Mouse (Mus musculus): ENCODE results near the gene Gm8180. TPM values are rescaled to one million over a fixed set of nuclear protein-coding genes. Genes with fewer than 3 reads are reported as not detected.
"Not testable (repeated sequence)": the region's sequence is repeated elsewhere in the genome, so short reads cannot be mapped to it uniquely, and the experiment has no call there.

Gene Gm8180
- total RNA-seq (2021), result not detected
- long read RNA-seq, experiment 1, result 0 reads
- long read RNA-seq, experiment 2, result 0 reads

GRCm38 (mm10) chr14:43784645-43785044, at the start of gene Gm8180:
TSS of gene Gm8180 (minus strand) at chr14:43784745.
- not testable (repeated sequence) for DNase-seq (ENCODE audit: low spot score in 2 of 2)

GRCm38 (mm10) chr14:43830385-43830784, 45.8 kb upstream of the Gm8180 start:
- DNase-seq (ENCODE audit: low spot score in 2 of 2), result not testable (repeated sequence)

- not testable (repeated sequence) for DNase-seq (ENCODE audit: low spot score in 2 of 2)
Observed at GRCm38 (mm10) chr14:43824176-43824575, 39.6 kb upstream of the Gm8180 start.

DNA sequence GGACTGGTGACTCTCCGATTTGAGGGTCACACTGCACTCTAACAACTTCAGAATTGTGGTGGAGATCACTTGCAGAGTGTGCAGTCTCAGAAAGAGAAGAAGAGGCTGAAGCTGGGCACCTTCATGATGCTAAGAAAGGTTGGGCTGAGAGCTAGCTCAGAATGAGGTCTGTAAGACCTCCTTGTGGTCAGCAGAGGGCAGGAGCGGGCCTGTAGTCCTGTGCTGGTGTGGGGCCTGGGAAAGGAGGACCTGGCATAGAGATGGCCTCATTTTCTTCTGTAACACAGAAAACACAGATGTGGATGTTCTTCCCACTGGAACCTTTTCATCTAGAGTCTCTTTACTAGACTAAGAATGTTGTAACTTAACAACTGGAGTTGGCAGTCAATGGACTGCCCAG, 37.3 kb upstream of the Gm8180 start:
- not testable (repeated sequence) for DNase-seq (ENCODE audit: low spot score in 2 of 2)

DNA sequence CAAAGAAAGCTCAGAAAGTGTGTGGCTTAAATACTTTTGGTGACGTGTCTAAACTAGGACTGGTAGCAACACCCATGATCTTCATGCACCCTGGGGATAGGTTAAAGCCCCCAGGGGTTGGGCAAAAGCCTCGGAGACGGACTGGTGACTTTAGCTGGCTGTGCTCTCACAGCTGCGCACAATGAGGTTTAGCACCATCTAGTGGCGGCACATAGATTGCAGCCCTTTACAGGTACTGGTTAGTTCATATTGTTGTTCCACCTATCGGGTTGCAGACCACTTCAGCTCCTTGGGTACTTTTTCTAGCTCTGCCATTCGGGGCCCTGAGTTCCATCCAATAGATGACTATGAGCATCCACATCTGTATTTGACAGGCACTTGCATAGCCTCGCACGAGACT, 27.9 kb upstream of the Gm8180 start:
- DNase-seq (ENCODE audit: low spot score in 2 of 2), result peak; percentile 49 to 58

DNA sequence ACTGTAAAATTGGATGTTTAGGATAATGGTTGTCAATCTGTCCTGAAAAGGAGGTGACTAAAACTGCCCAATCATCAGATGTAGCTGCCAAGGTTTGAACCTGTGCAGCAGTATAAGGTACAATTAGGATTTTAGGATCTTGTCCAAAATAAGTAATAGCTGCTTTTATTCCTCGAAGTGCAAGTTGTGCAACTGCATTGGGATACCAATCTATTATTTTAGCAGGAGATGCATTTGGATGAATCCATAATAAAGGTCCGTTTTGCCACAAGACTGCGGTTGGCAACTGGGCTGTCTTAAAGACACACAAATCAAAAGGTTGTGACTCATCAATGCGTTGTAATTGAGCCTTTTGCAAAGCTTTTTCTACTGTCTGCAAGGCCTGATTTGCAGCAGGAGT, 23.6 kb upstream of the Gm8180 start:
- DNase-seq (ENCODE audit: low spot score in 2 of 2), result not testable (repeated sequence)

GRCm38 (mm10) chr14:43804435-43804834, 19.9 kb upstream of the Gm8180 start:
- not testable (repeated sequence) for DNase-seq (ENCODE audit: low spot score in 2 of 2)

DNA sequence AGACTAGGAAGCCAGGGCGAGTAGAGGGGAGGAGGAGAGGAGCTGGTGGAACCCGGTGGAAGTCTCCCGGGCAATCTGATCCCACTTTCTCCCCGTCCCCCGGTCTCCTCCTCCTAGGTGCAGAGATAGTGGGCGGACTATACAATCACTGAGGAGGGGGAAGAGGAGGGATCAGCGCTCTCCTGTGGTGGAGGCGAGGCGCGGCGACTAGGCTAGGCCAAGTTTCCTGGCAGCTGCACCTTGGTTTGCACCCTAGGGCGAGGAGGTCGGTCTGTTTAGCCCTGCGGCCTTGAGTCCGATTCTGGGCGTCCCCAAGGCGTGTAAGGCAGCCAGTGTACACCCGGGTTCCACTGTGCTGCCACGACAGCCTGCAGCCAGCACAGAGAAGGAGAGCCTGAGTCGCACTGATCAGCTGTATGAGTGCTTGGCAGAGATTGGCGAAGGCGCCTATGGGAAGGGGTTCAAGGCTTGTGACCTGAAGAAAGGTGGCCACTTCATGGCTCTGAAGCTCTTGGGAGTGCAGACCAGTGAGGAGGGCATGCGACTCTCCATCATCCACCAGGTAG, 12.4 kb upstream of the Gm8180 start:
- not testable (repeated sequence) for DNase-seq (ENCODE audit: low spot score in 2 of 2)

DNA sequence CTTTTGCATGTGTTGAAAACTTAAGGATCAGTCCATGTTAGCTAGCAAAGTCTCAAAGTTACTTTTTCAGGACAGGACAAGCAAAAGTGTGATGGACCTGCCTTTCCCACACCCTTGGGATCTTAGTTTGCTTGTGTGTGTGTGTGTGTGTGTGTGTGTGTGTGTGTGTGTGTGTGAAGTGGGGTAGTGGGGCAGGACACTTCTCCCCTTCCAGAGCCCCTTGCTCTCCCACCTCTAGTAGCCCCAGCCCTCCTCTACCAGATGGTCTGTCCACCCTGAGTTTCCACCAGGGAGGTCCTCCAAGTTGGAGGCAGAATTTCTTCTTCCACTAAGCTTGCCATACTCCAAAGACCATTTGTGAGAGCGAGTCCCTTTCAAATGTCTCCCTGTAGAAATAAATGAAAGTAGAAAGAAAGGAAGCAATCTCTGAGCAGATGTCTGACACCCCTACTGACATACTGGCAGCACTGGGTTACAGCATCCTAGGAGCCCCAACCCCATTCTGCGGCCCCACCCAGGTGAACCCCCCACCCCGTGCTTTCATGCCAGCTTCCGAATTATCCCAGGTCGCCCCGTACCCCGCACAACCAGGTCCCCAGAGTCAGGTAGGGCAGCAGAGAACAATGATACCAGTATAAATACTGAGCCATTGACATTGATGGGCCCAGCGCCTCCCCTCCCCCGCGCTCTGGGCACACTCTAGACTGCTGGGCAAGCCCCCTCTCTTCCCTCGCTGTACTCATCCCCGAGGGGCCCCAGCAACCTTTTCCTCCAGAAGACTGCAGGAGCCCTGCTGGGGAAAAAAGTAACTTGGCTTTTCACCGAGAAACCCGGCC, 11.7 kb upstream of the Gm8180 start:
- DNase-seq (ENCODE audit: low spot score in 2 of 2), result no peak

- not testable (repeated sequence) for DNase-seq (ENCODE audit: low spot score in 2 of 2)
Observed at GRCm38 (mm10) chr14:43793811-43794210, 9.3 kb upstream of the Gm8180 start.

DNA sequence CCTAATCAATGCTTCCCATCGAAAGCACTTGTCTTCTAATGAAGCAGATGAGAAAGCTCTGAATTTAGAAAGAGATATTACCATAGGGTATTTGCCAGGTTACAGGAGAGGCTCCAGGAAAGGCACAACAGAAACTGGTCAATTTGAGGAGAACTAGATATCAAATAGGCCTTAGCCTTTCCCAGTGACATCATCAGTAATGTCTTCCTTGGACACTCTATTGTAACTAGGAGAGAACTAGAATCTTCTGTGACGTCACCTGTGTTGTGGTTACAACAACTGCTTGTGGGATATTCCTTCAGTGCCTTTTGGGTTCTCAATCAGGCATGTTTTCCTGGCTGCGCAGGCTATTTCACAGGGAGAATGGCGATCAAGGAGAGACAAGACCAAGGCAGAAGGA, 37.0 kb downstream of the Gm8180 start, which contains the start of gene Gm6526:
Gene Gm6526 (plus strand): TSS at position 301 of the 400 bp plus-strand sequence.
- DNase-seq (ENCODE audit: low spot score in 2 of 2), result not testable (repeated sequence)

Other genes with a start within 250 kb of the Gm8180 start
- gene Gm5799, start 241.2 kb downstream of the Gm8180 start, total RNA-seq (2021), result under 1 TPM in 1 of 2 experiments, not detected in 1; 0.35 TPM
- gene Gm17654, start 205.6 kb downstream of the Gm8180 start, total RNA-seq (2021), result not detected
- gene Gm10375, start 176.7 kb downstream of the Gm8180 start, total RNA-seq (2021), result not detected
- not detected for gene Gm8165, start 107.5 kb downstream of the Gm8180 start, total RNA-seq (2021)
- 1 to 10 TPM; 1.2 to 1.6 TPM for gene Gm7324, start 86.9 kb downstream of the Gm8180 start, total RNA-seq (2021)
- gene Gm16506, start 57.3 kb downstream of the Gm8180 start, total RNA-seq (2021), result not detected
- not detected for gene Gm6526, start 36.9 kb downstream of the Gm8180 start, total RNA-seq (2021)
- gene Ear1, start 90.8 kb upstream of the Gm8180 start, total RNA-seq (2021), result not detected
- gene Ear10, start 138.8 kb upstream of the Gm8180 start, total RNA-seq (2021), result not detected
- gene Gm8113, start 140.6 kb upstream of the Gm8180 start, total RNA-seq (2021), result not detected
- gene Ang5, start 172.3 kb upstream of the Gm8180 start, total RNA-seq (2021), result not detected
- not detected for gene Ang6, start 217.5 kb upstream of the Gm8180 start, total RNA-seq (2021)

Data from left cerebral cortex, adult 18-20 months (tissue).